Mouse (Mus musculus): ENCODE results near the gene Mroh3.

Gene Mroh3

GRCm38 (mm10) chr1:136228328-136229039 is 15.9 kb upstream of the Mroh3 start:
- DNase-seq = no peak

GRCm38 (mm10) chr1:136227870-136228269 is 15.2 kb upstream of the Mroh3 start:
- DNase-seq = no peak

- no peak for DNase-seq
Measured at GRCm38 (mm10) chr1:136226626-136227025, 14.0 kb upstream of the Mroh3 start.

- DNase-seq = no peak
Measured at GRCm38 (mm10) chr1:136225846-136226245, 13.2 kb upstream of the Mroh3 start.

GRCm38 (mm10) chr1:136223758-136224342 is 11.2 kb upstream of the Mroh3 start:
- DNase-seq = no peak

- DNase-seq = no peak
Measured at GRCm38 (mm10) chr1:136222386-136222785, 9.8 kb upstream of the Mroh3 start.

GRCm38 (mm10) chr1:136220037-136220871 is 7.6 kb upstream of the Mroh3 start:
- no peak for DNase-seq

- no peak for DNase-seq
Measured at GRCm38 (mm10) chr1:136214304-136214703, 1.7 kb upstream of the Mroh3 start.

GRCm38 (mm10) chr1:136190033-136190432 is 22.6 kb downstream of the Mroh3 start:
- no peak for DNase-seq

- DNase-seq = no peak
Measured at GRCm38 (mm10) chr1:136179511-136180001, 33.1 kb downstream of the Mroh3 start.

- no peak for DNase-seq
Measured at GRCm38 (mm10) chr1:136178741-136179140, 33.9 kb downstream of the Mroh3 start.

- DNase-seq = no peak
Measured at GRCm38 (mm10) chr1:136177085-136177484, 35.5 kb downstream of the Mroh3 start.

GRCm38 (mm10) chr1:136175183-136175582 is 37.4 kb downstream of the Mroh3 start:
- peak; percentile 61 for DNase-seq

- no peak for DNase-seq
Measured at GRCm38 (mm10) chr1:136174101-136174606, 38.5 kb downstream of the Mroh3 start.

- DNase-seq = no peak
Measured at GRCm38 (mm10) chr1:136172696-136173095, 39.9 kb downstream of the Mroh3 start.

GRCm38 (mm10) chr1:136170109-136170508 is 42.5 kb downstream of the Mroh3 start:
- DNase-seq = peak; percentile 76

GRCm38 (mm10) chr1:136167657-136168056 is 45.0 kb downstream of the Mroh3 start:
- no peak for DNase-seq

- no peak for DNase-seq
Measured at GRCm38 (mm10) chr1:136165436-136165835, 47.2 kb downstream of the Mroh3 start.

- DNase-seq = no peak
Measured at GRCm38 (mm10) chr1:136161333-136161921, 51.2 kb downstream of the Mroh3 start.

- DNase-seq = no peak
Measured at GRCm38 (mm10) chr1:136160930-136161329, 51.7 kb downstream of the Mroh3 start.

- no peak for DNase-seq
Measured at GRCm38 (mm10) chr1:136160297-136160696, 52.3 kb downstream of the Mroh3 start.

GRCm38 (mm10) chr1:136159830-136160229 is 52.8 kb downstream of the Mroh3 start:
- no peak for DNase-seq

GRCm38 (mm10) chr1:136156951-136157350 is 55.7 kb downstream of the Mroh3 start:
- DNase-seq = no peak

Data from cerebellum, adult 9-10 months (tissue).